In genomic region chr1:167126292-167126691, GRCm38 (mm10) we compare ENCODE assay signal across 21 mouse cellular contexts.
"Had no signal": no experiment of that assay in that cellular context is flagged by ENCODE, and none has a peak within 500 bp of the region (broad histone marks: within the 10 kb centered on the region; RNA-seq: fewer than 3 reads in every experiment).

No protein-coding gene starts in this region.

- H3K27me3 ChIP-seq: heart, embryonic 12.5 days; hindbrain, embryonic 13.5 days; hindbrain, embryonic 15.5 days; kidney, embryonic 15.5 days; limb, embryonic 12.5 days; liver, embryonic 12.5 days had no signal

- H3K4me3 ChIP-seq: heart, embryonic 10.5 days; heart, embryonic 12.5 days; hindbrain, embryonic 13.5 days; hindbrain, embryonic 15.5 days; kidney, embryonic 15.5 days; limb, embryonic 12.5 days; liver, embryonic 12.5 days had no signal

- H3K9me3 ChIP-seq: heart, embryonic 10.5 days; heart, embryonic 12.5 days; hindbrain, embryonic 13.5 days; hindbrain, embryonic 15.5 days; kidney, embryonic 15.5 days; limb, embryonic 12.5 days; liver, embryonic 12.5 days had no signal

- H3K9ac ChIP-seq: heart, embryonic 12.5 days; hindbrain, embryonic 13.5 days; hindbrain, embryonic 15.5 days; kidney, embryonic 15.5 days; limb, embryonic 12.5 days; liver, embryonic 12.5 days had no signal

- H3K27ac ChIP-seq: heart, embryonic 10.5 days; hindbrain, embryonic 13.5 days; hindbrain, embryonic 15.5 days; hindbrain, postnatal 0 days; kidney, embryonic 15.5 days; limb, embryonic 12.5 days; liver, embryonic 12.5 days had no signal

- DNase-seq: gastrocnemius, postnatal 14 days; gastrocnemius, postnatal 36 days; heart, adult 18-20 months; heart, postnatal 10 days; kidney, adult 11 months; kidney, adult 2 months; kidney, adult 9 months; kidney, postnatal 10 days; kidney, postnatal 25 days; layer of hippocampus, adult 9-11 months; layer of hippocampus, postnatal 36 days; left cerebral cortex, postnatal 4 days had no signal

- H3K36me3 ChIP-seq: heart, embryonic 10.5 days; heart, embryonic 12.5 days; hindbrain, embryonic 13.5 days; hindbrain, embryonic 15.5 days; kidney, embryonic 15.5 days; limb, embryonic 12.5 days; liver, embryonic 12.5 days had no signal

- H3K4me2 ChIP-seq: heart, embryonic 12.5 days; hindbrain, embryonic 13.5 days; hindbrain, embryonic 15.5 days; kidney, embryonic 15.5 days; limb, embryonic 12.5 days; liver, embryonic 12.5 days had no signal

- ATAC-seq: hindbrain, postnatal 0 days; intestine, embryonic 16.5 days; liver, embryonic 12.5 days had no signal

- H3K4me1 ChIP-seq: heart, embryonic 10.5 days; heart, embryonic 12.5 days; hindbrain, embryonic 15.5 days; kidney, embryonic 15.5 days; limb, embryonic 12.5 days; liver, embryonic 12.5 days had no signal
